Mouse (Mus musculus): ENCODE data around the gene Socs7. TPM values are rescaled to one million over a fixed set of nuclear protein-coding genes. Genes with fewer than 3 reads are reported as not detected.
"Not testable (repeated sequence)": the region's sequence is repeated elsewhere in the genome, so short reads cannot be mapped to it uniquely, and the experiment has no call there.

Gene Socs7
- 4.4 and 4.9 TPM in 2 replicates for polyA plus RNA-seq (2015; fragmentation: Nextera tagmentation; extraction: Ambion mirVana)

- H3K27ac ChIP-seq: peak within 1 kb of the TSS; percentile 76
- H3K4me1 ChIP-seq: peaks cover 30% of the 10 kb centered on the region
- no peaks in the 10 kb centered on the region for H3K27me3 ChIP-seq
- peak within 1 kb of the TSS; percentile 98 for H3K4me3 ChIP-seq
- 2% methylated on average over 30 of the region's 81 CpGs for WGBS
- H3K9me3 ChIP-seq: no peaks in the 10 kb centered on the region
- no peaks in the 10 kb centered on the region for H3K36me3 ChIP-seq
- H3K9ac ChIP-seq: peak within 1 kb of the TSS; percentile 99
- peak within 1 kb of the TSS; percentile 82 for H3K4me2 ChIP-seq (replicated peaks)
- peak; percentile 97 for ATAC-seq (ENCODE audit: low FRiP score, low read depth)
Observed at GRCm38 (mm10) chr11:97361948-97362648, at the start of gene Socs7. Gene Socs7, plus strand, starts transcription at chr11:97362551.

GRCm38 (mm10) chr11:97312871-97313270, 49.5 kb upstream of the Socs7 start:
- not testable (repeated sequence) for H3K27ac ChIP-seq; H3K36me3 ChIP-seq; H3K9ac ChIP-seq; H3K9me3 ChIP-seq; H3K27me3 ChIP-seq; H3K4me2 ChIP-seq (replicated peaks); H3K4me3 ChIP-seq; ATAC-seq (ENCODE audit: low FRiP score, low read depth)
- 75% methylated on average over 1 of the region's 1 CpGs for WGBS
- peaks cover 30% of the 10 kb centered on the region for H3K4me1 ChIP-seq

GRCm38 (mm10) chr11:97314110-97314509, 48.2 kb upstream of the Socs7 start:
- Histone ChIP-seq H3K4me1 (peaks cover 30% of the 10 kb centered on the region), H3K27ac (no peak overlapping the region), H3K4me3 (no peak overlapping the region), H3K9me3 (no peaks in the 10 kb centered on the region), H3K4me2 (replicated peaks) (no peak overlapping the region), H3K9ac (no peak overlapping the region), H3K36me3 (peaks cover 10% of the 10 kb centered on the region), H3K27me3 (no peaks in the 10 kb centered on the region)
- 98% methylated on average over 3 of the region's 3 CpGs for WGBS
- ATAC-seq (ENCODE audit: low FRiP score, low read depth): no peak

- no peak overlapping the region for H3K9ac ChIP-seq
- 46% methylated on average over 8 of the region's 8 CpGs for WGBS
Observed at GRCm38 (mm10) chr11:97314751-97315503, 47.4 kb upstream of the Socs7 start.

GRCm38 (mm10) chr11:97315504-97316503, 46.5 kb upstream of the Socs7 start, which contains the start of gene Mrpl45:
Gene Mrpl45, plus strand, starts transcription at chr11:97315716.
- peaks cover 17% of the 10 kb centered on the region for H3K4me1 ChIP-seq
- H3K36me3 ChIP-seq: peaks cover 17% of the 10 kb centered on the region
- H3K27ac ChIP-seq: peak within 1 kb of the TSS; percentile 58
- H3K27me3 ChIP-seq: no peaks in the 10 kb centered on the region
- peak within 1 kb of the TSS; percentile 59 for H3K4me3 ChIP-seq
- WGBS: under 1% methylated on average over 50 of the region's 50 CpGs
- H3K4me2 ChIP-seq (replicated peaks): peak within 1 kb of the TSS; percentile 65
- peak within 1 kb of the TSS; percentile 70 for H3K9ac ChIP-seq
- no peaks in the 10 kb centered on the region for H3K9me3 ChIP-seq
- peak; percentile 95 for ATAC-seq (ENCODE audit: low FRiP score, low read depth)

More at GRCm38 (mm10) chr11:97314751-97315503, 47.4 kb upstream of the Socs7 start:
- Histone ChIP-seq H3K4me3 (peak overlapping the region; percentile 59), H3K4me1 (peaks cover 23% of the 10 kb centered on the region), H3K36me3 (peaks cover 14% of the 10 kb centered on the region), H3K9me3 (no peaks in the 10 kb centered on the region), H3K27ac (no peak overlapping the region), H3K4me2 (replicated peaks) (peak overlapping the region; percentile 65), H3K27me3 (no peaks in the 10 kb centered on the region)
- ATAC-seq (ENCODE audit: low FRiP score, low read depth): no peak

- Histone ChIP-seq H3K4me3 (no peak overlapping the region), H3K4me1 (peaks cover 7% of the 10 kb centered on the region), H3K36me3 (peaks cover 62% of the 10 kb centered on the region), H3K27ac (no peak overlapping the region), H3K9ac (no peak overlapping the region), H3K9me3 (no peaks in the 10 kb centered on the region), H3K27me3 (no peaks in the 10 kb centered on the region), H3K4me2 (replicated peaks) (no peak overlapping the region)
- 93% methylated on average over 8 of the region's 8 CpGs for WGBS
- ATAC-seq (ENCODE audit: low FRiP score, low read depth): no peak
Observed at GRCm38 (mm10) chr11:97321197-97321596, 41.2 kb upstream of the Socs7 start.

GRCm38 (mm10) chr11:97321894-97322600, 40.3 kb upstream of the Socs7 start:
- H3K27ac ChIP-seq; ATAC-seq (ENCODE audit: low FRiP score, low read depth); H3K9me3 ChIP-seq; H3K27me3 ChIP-seq; H3K4me1 ChIP-seq; H3K9ac ChIP-seq; H3K4me2 ChIP-seq (replicated peaks); H3K4me3 ChIP-seq: not testable (repeated sequence)
- peaks cover 70% of the 10 kb centered on the region for H3K36me3 ChIP-seq
- 84% methylated on average over 8 of the region's 8 CpGs for WGBS

GRCm38 (mm10) chr11:97325224-97325623, 37.1 kb upstream of the Socs7 start:
- H3K9me3 ChIP-seq: no peaks in the 10 kb centered on the region
- H3K4me2 ChIP-seq (replicated peaks): no peak overlapping the region
- no peak overlapping the region for H3K9ac ChIP-seq
- H3K27ac ChIP-seq: no peak overlapping the region
- H3K4me3 ChIP-seq: no peak overlapping the region
- no peaks in the 10 kb centered on the region for H3K4me1 ChIP-seq
- WGBS: 83% methylated on average over 1 of the region's 1 CpGs
- no peaks in the 10 kb centered on the region for H3K27me3 ChIP-seq
- ATAC-seq (ENCODE audit: low FRiP score, low read depth): no peak
- H3K36me3 ChIP-seq: peaks cover 85% of the 10 kb centered on the region

- 0 out of 2 replicates have a peak, but pooled peaks have one; percentile 32 for ATAC-seq (ENCODE audit: low FRiP score, low read depth)
- no peak overlapping the region for H3K4me2 ChIP-seq (replicated peaks)
Observed at GRCm38 (mm10) chr11:97328148-97328547, 34.2 kb upstream of the Socs7 start.

GRCm38 (mm10) chr11:97330315-97330714, 32.0 kb upstream of the Socs7 start:
- 95% methylated on average over 1 of the region's 1 CpGs for WGBS
- Histone ChIP-seq H3K27me3 (0 out of 2 replicates have a peak, but pooled peaks cover under 1% of the 10 kb centered on the region), H3K9ac (no peak overlapping the region), H3K9me3 (no peaks in the 10 kb centered on the region), H3K27ac (no peak overlapping the region), H3K36me3 (peaks cover 56% of the 10 kb centered on the region), H3K4me1 (peaks cover 7% of the 10 kb centered on the region; the same call in 1 of the 2 replicates), H3K4me3 (no peak overlapping the region), H3K4me2 (replicated peaks) (no peak overlapping the region)
- ATAC-seq (ENCODE audit: low FRiP score, low read depth): no peak

More at GRCm38 (mm10) chr11:97328148-97328547, 34.2 kb upstream of the Socs7 start:
- 32% methylated on average over 9 of the region's 9 CpGs for WGBS
- Histone ChIP-seq H3K27ac (no peak overlapping the region), H3K4me1 (peaks cover 7% of the 10 kb centered on the region; the same call in 1 of the 2 replicates), H3K27me3 (no peaks in the 10 kb centered on the region), H3K4me3 (no peak overlapping the region), H3K36me3 (peaks cover 75% of the 10 kb centered on the region), H3K9me3 (no peaks in the 10 kb centered on the region), H3K9ac (no peak overlapping the region)
